In genomic region chr2:36048748-36049566, GRCm38 (mm10) we compare ENCODE assay signal across 8 mouse cellular contexts. TPM values are rescaled to one million over a fixed set of nuclear protein-coding genes. Genes with fewer than 3 reads are reported as not detected.
DNase-seq lines count a peak whose midpoint lies in the region; ATAC-seq lines count a peak whose summit lies in the region.

Gene Ndufa8 (minus strand): TSS chr2:36049406.
Gene Morn5 (plus strand): TSS chr2:36049458.

- peak; percentile 98 for DNase-seq in adipocyte (ENCODE audit: low spot score)
- DNase-seq in embryo, embryonic 10 days (ENCODE audit: low spot score): peak; percentile 99
- peak; percentile 99 for DNase-seq in gastrocnemius, postnatal 10 days
- DNase-seq in induced T-regulatory cell, adult 2 months (ENCODE audit: low read depth): peak; percentile 98
- DNase-seq in left cerebral cortex, adult 9 months (ENCODE audit: low spot score in 2 of 2): peak; percentile 92 to 98
- DNase-seq in right cerebral cortex, postnatal 14 days: peak; percentile 98
- peak; percentile 97 for DNase-seq in urinary bladder, postnatal 36 days (ENCODE audit: low spot score in 2 of 2)

- peak; percentile 93 for ATAC-seq in megakaryocyte progenitor cell, adult 5-6 weeks (replicated peaks; ENCODE audit: poor library complexity)

RNA-seq across cellular contexts. Expression of gene Ndufa8, which starts in this region (rescaled TPM):
- total RNA-seq in gastrocnemius, postnatal 10 days (2021): 100 to 1,000 TPM; 278 to 336 TPM
- total RNA-seq in megakaryocyte progenitor cell, adult 5-6 weeks (2015): 85.0 and 100 TPM in 2 replicates
- 42.4 and 53.3 TPM in 2 replicates for total RNA-seq in megakaryocyte progenitor cell, adult 5-6 weeks (2017)

RNA-seq across cellular contexts. Expression of gene Morn5, which starts in this region (rescaled TPM):
- total RNA-seq in gastrocnemius, postnatal 10 days (2021): not detected
- not detected in 2 replicates for total RNA-seq in megakaryocyte progenitor cell, adult 5-6 weeks (2015)
- total RNA-seq in megakaryocyte progenitor cell, adult 5-6 weeks (2017): not detected in 2 replicates

Comparison
In these comparisons a context has a peak if more than half of its experiments do, and no peak if none do; other contexts are left out.
1. Peak in every context shown above with its lines: DNase-seq and ATAC-seq.